Mouse (Mus musculus): ENCODE data around the gene Vwa5b2.

Gene Vwa5b2

DNA sequence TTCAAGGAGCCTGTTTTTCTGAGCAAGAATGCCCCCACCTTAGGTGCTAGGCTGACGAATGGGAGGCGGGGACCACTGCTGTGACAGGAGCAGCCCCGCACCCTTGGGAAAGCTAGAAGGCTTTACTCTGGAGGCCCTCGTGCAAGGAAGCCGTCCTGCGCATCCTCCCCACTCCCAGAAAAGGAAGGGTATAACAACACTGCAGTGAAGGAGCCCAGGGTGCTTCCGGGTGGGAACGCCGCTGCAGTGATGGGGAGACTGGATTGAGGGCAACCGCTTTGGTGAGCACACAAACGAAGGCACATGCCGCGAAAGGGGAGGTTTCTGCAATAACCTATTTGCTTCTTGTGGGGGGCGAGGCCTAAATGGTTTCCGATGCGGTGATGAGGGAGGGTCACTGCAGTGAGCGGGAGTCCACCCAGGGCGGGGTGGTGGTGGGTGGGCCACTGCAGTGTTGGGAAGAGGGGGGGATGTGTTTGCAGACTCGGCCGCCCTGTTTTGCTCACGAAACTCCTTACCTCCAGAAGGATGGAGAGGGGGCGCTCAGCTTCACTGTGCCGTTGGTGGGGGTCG is at the start of gene Vwa5b2:
Gene Vwa5b2 (plus strand): TSS at position 106 of the 573 bp plus-strand sequence.
- DNase-seq = peak; percentile 38

DNA sequence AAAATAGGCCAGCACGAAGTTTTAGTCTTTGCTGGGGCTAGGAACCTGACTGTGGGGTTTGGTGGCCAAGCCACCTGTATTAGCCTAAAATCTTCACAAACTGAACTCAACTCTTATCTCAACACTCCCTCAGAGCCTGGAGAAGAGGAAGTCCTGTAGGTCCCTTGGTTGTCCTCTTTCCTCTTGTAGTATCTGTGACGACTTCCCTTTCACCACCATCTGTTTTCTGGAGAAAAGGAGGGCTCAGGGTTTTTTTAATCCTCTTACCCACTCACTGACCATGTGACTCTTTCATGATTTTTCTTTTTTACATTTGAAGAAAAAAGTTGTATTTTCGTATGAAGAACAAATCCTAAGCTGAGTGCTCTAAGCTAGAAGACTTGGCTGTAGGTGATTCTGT is 49.6 kb upstream of the Vwa5b2 start:
- no peak for DNase-seq

DNA sequence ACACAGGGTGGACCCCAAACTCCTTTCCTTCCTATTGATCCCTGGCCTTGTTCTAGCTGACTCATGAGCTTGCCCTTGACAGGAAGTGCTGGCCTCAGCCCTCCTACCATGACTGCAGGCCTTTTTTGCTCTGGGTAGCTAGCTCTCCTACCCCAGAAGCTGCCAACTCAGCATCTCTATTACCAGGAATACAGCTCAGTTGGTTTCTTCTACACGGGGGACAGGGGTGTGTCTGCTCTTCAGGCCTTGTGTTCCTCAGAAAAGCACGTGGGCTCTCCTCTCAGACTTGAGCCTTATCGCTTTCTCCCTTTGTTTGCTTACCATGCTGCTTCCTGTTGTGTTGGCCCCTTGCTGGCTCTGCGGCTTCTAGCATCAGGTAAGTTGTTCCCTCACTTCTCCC is 48.8 kb upstream of the Vwa5b2 start:
- DNase-seq = no peak

DNA sequence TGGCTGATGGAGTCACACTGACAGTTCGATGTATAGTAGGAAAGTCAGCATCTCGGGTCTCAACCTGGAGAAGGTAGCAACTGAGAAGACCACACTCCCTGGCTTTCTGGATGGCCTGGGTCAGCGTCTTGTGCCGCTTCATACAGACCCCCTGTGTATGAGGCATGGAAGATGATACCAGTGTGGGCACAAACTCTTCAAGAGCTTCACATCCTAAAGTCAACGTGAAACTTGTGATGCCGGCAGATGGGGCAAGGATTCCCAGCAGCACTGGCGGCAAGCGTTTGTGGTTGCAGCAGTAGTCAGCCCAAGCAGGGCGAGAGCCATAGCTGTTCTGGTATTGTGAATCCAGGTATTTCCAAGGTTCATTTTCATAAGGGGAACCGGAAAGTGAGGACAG is 43.6 kb upstream of the Vwa5b2 start:
- DNase-seq = no peak

DNA sequence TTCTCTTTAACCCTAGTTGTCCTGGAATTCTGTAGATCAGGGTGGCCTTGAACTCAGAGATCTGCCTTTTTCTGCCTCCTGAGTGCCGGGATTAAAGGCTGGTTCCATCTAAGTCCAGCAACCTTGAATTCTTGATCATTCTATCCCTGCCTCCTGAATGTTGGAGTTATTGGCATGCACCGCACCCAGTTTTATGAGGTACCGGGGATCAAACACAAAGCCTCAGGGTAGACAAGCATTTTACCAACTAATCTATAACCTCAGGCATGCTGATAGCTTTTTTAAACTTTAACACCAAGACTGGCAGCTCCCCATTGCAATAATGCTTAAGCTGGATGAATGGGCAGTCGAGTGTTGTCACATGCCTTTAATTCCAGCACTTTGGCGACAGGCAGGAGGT is 41.8 kb upstream of the Vwa5b2 start:
- no peak for DNase-seq

DNA sequence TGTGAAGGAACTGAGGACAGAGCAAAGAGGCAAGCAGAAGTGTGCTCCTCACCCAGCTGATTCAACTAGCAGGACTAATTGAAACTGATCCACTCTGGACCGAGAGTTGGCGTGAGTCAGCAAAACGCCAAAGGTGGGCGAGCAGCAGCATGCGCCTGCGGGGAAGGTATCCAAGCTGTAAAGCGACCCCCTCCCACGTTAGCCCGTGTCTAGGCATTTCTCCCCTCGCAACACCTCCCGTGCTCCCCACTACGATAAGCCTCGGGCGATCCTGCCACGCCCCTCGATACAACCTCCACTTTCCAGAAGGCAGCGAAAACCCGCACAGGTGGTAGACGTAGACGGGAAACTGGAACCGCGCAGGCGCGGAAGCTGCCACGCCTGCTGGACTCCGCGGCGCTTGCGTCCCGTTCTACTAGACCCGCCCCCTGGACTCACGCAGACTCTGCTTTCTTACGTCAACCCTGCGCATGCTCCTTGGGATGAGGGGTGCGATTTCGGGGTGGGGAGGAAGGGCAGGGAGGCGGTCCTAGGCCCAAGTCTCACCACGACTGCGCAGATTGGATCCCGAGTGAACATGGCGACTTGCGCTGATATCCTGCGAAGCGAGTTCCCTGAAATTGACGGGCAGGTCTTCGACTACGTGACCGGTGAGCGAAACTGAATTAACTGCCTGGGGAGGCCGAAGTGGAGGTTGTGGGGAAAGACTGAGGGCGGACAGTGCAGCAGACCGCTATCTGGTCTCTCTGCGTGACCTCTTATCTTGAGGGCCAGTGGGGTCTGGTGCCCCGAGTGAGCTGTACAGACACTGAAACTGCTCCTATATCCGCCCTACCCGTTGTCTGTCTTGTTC is 40.9 kb upstream of the Vwa5b2 start, which contains the start of gene Abcf3:
Gene Abcf3 (plus strand): TSS at position 482 of the 853 bp plus-strand sequence.
- DNase-seq = peak; percentile 99

DNA sequence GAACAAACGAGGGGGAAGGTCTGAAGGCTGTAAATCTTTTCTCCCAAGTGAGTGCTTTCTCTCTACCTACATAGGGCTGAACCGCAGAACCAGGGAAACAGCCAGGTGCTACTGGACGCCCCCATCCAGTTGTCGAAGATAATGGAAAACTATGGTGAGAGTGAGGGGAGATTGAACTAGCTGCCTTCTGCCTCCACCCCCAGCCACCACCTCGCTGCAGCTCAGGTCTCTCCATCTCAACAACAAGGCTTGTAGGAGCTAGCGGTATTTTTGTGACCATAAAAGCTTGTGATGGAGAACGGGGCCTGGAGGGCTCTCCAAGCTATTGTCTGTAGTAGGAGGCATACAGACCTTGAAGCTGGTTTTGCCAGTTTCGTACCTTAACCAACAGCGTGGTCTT is 40.1 kb upstream of the Vwa5b2 start:
- no peak for DNase-seq

DNA sequence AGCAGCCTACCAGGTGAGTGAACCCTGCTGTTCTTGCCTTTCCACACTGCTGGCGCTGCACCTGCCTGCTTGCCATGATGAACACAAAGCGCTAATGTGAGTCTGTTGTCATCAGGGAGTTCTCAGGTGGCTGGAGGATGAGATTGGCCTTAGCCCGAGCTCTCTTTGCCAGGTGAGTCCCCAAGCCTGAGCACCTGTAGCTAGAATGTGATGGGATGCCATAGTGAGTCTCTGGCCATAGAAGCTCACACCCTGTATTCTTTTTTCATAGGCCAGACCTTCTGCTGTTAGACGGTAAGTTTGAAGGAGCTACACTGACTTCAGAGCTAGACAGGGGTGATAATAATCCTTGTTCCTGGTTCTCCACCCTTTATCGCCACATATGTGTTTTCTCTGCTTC is 37.6 kb upstream of the Vwa5b2 start:
- no peak for DNase-seq

DNA sequence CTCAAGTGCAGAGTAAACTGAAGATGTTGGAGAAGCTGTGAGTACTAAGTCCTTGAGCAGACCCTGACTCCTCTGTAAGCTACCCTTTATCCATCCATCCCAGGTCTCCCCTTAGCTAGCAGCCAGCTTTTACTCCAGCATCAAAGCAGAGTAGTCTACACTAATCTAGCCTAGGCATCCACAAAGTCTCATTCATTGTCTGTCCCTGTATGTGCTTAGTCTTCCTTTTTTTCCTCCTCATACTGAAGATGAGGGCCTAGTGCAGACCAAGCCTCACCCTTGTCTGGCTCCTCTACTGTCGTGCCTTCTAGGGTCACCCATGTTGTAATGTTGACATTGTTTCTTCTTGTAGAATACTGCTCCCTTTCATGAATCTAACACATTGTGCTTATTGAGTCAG is 36.7 kb upstream of the Vwa5b2 start:
- DNase-seq = no peak

DNA sequence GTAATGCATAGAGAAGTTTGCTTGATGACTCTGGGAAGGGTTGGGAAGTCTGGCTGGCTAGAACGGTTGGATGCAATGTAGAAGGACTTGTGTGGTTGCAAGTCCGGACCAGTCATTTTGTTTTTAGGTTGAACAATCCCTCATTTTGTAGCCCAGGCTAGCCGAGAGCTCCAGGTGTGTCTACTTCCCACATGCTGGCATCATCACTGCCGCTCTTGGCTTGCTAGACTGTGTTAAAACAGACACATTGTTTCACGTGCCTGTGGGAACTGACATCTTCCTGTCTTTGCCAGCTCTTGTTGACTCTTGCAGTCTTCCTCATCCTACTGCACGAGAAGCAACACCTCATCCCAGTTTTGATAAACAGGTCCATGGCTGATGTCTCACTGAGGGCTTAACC is 34.3 kb upstream of the Vwa5b2 start:
- DNase-seq = no peak

DNA sequence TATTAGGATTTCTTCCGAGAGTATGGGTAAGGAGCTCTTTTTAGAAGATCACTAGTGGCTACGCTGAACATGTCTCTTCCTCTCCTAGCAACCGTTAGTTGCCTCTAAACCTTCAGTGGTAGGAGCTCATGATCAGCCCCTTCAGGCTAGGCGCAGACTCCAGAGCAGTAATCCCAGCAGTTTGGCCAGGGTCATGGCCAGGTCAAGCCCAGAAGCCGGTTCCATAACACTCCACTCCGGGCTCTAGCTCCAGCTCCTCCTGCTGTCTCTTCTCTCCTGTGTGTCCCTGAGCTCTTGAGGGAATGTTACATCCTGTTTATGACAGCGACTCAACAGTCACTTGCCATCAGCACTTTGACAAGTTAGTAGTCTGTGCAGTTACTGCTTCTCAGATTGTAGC is 31.9 kb upstream of the Vwa5b2 start:
- DNase-seq = no peak

DNA sequence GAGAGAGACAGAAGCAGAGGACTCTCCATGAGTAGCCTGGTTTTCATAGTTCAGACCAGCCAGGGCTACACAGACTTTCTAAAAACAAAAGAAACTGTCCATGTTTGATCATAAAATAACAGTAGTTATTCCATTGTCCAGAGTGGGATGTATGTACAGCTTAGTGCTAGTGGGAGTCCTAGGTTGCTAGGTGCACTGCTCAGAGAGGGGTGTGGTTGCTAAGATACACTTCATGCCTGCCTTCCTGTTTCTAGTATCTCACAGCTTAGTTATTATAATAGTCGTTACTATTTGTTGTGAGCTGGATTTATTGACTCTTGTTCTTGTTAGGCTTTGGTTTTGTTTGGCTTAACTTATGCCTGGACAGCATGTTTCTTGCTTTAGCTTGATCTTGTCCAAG is 24.2 kb upstream of the Vwa5b2 start:
- DNase-seq = no peak

DNA sequence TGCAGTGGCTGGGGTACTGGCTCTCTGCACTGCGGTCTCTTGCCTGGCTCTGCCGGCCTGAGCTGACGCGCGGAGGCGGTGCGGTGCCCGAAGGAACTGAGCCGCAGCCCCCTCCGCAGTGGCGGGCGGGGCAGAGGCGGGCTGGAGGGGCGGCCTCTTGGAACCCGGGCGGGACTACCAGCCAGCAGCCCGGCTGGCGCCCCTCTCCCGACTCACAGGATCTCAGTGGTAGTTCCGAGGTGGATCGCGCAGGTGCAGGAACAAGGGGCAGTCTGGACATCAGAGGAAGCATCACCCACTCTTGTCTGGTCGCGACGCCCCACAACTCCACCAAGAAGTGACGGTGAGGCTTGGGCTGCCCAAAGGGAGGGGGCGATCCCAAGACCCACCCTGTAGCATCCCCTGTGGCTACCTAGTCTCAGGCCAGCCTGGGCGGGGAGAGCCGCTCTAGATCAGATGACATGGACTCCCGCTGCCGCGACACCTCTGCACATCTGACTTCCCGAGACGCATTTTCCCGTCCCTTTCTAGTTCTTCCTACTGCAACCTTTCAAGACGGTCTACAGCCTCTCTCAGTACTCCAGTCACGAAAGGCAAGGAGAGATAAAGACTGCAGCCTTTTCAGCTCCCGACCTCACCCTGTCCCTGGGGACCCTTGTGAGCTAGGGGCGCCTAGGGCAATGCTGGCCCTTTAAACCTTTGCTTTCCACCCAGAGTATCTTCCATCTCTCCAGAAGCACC is 838 bp downstream of the Vwa5b2 start:
- DNase-seq = peak; percentile 50

DNA sequence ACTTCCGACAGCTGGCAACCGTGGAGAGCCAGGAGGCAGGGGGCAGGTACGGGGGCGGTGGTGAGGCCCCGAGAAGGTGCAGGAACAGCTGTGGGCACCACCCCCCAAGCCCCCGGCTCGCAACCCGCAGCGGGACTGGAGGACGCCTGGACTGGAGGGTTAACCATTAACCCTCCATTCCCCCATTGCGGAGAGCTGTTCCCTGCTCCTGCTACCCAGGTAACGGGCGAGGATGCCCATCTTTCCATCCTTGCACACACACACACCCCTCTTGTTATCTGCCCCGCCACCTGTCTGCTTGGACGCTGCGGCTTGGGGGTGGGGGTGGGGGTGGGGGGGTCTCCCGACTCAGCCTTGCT is 1.4 kb downstream of the Vwa5b2 start:
- no peak for DNase-seq

DNA sequence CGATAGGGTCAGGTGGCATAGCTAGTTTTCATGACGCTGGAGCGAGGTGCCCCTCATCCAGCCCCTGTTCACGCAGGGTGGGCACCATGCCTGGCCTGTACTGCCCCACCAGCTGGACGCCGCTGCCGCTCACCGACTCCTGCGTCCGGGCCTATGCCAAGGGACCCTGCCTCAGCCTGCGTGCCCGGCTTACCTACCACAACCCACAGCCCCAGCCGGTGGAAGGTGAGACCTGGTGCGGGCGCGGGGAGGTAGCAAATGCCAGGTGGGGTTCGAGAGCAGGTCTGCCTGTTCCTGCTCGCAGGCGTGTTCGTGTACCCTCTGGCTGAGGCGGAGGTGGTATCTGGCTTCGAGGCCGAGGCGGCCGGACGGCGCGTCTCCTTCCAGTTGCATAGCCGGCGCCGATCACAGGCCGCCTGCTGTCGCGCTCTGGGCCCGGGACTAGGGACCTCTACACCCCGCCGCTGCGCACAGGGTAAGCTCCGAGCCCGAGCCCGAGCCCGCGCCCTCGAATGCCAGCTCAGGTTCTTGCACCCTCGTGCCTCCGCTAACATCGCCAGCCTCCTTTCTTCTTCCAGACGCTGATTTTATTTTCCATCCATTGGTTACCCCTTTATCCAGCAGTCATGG is 1.9 kb downstream of the Vwa5b2 start:
- DNase-seq = no peak

DNA sequence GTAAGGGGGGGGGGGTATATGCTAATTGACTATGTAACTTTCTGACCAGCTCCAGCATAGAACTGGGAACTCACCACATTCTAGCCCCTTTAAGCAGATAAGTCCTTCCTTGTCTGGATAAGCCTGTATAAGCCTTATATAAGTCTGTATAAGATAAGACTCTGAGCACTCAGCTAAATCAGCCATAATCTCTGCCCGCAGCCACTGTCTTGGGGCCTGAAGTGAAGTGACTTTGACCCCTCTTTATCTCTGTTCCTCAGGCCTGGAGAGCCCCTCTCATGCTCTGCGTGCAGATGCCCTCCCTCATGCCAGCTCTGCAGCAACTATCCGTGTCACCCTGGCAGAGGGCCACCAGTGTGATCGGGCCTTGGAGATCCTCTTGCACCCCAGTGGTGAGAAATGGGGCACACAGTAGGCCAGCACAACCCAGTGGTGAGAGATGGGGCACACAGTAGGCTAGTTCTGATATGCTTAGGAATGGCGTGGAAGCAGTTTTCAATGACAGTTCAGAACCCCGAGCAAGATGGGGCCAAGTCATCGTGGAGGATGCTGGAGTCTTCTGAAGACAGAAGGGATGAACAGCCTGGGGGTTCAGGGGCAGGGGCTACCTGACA is 5.9 kb downstream of the Vwa5b2 start:
- DNase-seq = no peak

DNA sequence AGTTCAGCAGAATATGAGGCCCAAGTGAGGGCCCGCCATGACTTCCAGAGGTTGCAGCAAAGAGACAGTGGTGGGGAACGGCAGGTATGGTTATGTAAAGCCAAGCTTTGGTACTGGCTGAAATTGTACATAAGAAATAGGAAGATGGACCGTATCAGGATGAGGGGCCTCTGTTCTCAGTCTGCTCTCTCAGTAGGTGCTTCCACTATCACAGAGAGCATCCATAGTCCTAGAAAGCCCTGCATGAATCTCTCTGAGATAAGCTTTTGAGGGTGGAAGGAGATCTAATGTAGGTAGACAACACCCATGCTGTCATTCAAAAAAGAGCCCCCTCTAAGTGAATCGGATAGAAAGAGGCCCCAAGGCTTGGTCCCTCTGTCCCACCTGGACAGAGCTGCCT is 6.5 kb downstream of the Vwa5b2 start:
- DNase-seq = no peak

DNA sequence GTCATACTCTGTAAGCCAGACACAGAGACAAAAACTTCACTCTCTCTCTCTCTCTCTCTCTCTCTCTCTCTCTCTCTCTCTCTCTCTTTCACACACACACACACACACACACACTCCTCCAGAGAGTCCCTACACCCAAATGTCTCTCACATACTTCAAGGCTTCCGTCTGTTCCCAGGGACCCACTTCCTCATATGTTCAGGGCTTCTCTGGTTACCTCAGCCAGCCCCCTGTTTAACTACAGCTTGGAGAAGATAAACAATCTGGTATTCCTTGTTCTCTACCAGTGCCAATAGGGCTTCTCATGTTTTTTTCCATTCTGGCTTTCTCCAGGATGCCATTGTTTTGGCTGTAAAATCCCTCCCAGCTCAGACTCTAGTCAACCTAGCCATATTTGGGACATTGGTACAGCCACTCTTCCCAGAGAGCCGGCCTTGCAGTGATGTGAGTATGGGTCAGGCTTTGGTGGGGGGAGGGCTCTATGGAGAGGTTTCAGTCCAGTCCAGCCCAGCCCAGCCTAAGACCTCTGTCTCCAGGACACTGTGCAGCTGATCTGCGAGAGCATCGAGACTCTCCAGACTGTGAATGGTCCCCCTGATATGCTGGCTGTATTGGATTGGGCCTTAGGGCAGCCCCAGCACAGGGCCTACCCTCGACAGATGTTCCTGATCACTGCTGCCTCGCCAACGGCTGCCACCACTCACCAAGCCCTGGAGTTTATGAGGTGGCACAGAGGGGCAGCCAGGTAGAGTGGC is 7.6 kb downstream of the Vwa5b2 start:
- no peak for DNase-seq

DNA sequence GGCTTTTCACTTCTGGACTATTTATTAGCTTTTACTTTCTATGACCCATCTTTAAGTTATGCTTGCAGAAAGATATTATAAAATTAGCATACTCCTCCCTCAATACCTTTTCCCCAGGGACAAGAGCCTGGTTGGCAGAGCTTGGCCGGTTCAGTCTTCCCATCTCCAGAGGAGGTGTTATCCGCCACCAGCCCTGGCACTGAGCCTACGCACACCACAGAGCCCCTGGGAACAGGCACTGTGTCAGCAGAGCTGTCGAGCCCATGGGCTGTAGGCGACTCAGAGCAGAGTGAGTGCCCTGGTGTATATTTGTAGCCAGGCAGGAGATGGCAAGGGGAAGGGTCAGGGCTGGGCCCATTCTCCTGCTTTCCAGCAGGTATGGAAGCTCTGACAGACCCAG is 11.2 kb downstream of the Vwa5b2 start:
- no peak for DNase-seq

DNA sequence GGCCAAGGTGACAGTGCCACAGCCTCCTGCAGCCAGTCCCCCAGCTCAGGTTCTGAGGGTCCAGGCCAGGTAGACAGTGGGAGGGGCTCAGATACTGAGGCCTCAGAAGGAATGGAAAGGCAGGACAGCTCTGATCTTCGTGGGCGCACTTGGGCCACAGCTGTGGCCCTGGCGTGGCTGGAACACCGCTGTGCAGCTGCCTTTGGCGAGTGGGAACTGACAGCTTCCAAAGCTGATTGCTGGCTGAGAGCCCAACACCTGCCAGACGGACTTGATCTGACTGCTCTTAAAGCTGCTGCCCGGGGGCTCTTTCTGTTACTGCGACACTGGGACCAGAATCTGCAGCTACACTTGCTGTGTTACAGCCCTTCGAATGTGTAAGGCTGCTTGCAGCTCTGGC is 15.4 kb downstream of the Vwa5b2 start:
- no peak for DNase-seq

DNA sequence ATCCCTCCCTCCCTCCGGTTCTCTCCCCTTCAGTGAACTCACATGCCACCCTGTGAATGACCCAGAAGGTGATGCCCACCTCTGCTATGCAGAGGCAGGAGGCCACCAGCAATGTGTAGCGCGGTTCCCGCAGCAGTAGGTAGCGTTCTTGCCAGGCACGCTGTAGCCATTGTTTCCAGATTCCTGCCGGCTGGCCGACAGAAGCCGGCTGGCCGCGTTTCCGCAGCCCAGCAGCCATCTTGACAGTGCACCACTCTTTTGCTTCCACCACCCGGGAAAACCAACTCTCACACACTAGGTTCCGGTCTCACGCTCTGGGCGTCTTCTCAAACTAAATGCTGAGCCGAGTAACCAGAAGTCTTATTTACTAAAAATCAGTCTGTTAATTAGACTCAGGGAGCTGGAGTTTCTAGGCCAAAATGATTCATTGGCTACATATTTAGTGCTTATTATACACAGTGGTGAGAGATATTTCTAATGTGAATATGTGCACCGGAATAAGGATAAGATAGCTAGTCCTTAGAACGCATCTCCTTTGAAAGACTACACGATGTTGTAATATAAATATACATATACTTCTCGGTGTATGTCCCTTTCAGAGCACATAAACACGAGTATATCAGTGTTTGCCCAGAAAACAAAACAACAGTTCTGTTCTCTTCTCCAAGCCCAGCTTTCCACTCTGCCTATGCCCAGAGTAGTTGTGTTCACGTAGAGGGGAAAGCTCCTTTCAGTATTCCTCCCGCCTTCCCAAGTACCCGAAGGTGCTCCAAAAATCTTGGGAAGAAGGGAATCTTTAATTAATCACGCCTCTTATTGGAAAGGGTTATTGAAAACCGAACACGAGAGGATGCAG is 21.5 kb downstream of the Vwa5b2 start:
- DNase-seq = peak; percentile 78
